Mouse (Mus musculus): ENCODE data around the gene Thsd4. TPM values are rescaled to one million over a fixed set of nuclear protein-coding genes. Genes with fewer than 3 reads are reported as not detected.

Gene Thsd4
- polyA plus RNA-seq, 1 experiment from 2014 or later: 24.5 TPM

DNA sequence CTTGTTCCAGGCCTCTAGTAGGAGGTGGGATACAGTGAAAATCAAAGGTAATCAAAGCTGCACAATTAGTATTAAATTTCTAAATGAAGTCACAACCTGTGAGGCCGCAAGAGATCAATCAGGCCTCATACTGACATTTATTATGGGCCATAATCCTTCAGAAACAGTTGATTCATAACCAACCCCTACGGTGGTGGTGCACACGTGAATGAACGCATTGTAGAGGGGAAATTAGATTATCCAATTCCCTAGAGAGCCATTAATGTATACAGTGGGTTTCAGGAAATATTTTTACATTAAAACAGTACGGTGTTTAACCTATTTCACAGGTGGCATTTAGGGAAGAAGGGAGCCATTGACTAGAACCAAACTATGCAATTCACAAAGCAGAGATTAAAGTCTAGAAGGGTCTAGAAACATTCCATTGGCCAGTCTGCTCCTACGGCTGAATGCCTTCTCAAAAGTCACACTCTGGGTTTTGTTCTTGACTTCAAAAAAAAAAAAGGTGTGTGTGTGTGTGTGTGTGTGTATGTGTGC, 406.1 kb downstream of the Thsd4 start:
- 0 out of 2 replicates have a peak, but pooled peaks cover 7% of the 10 kb centered on the region for H3K4me1 ChIP-seq (ENCODE audit: insufficient read depth, low read length)
- no peak overlapping the region for H3K4me3 ChIP-seq (ENCODE audit: low read length)
- WGBS: 43% methylated on average over 6 of the region's 6 CpGs
- ATAC-seq (ENCODE audit: low FRiP score, low TSS enrichment): no peak
- H3K4me2 ChIP-seq (replicated peaks; ENCODE audit: low read depth, low read length): no peak overlapping the region
- no peak overlapping the region for H3K9ac ChIP-seq (replicated peaks; ENCODE audit: low read length)
- H3K36me3 ChIP-seq (ENCODE audit: insufficient read depth, low read length): no peaks in the 10 kb centered on the region
- H3K27me3 ChIP-seq (ENCODE audit: insufficient read depth, low read length): no peaks in the 10 kb centered on the region
- H3K9me3 ChIP-seq (ENCODE audit: low read length): no peaks in the 10 kb centered on the region
- H3K27ac ChIP-seq (ENCODE audit: low read length): no peak overlapping the region

DNA sequence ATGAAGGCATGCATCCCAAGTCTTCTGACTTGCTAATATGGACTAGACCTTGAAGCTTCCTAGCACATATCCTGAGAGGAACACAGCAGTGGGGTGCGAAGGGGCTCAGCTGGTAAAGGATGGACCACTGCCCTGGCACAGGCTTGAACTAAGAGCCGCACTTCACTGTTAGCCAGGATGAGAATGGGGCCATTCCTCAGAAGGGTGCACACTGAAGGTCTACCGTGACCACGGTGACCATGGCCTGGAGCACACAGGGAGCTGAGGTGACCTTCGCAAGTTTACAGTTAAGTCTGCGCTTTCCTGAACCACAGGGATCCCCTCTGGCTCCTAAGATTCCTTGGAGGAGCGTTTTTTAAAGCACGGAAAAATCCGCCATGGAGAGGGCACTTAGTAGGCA, 406.5 kb downstream of the Thsd4 start:
- no peaks in the 10 kb centered on the region for H3K27me3 ChIP-seq (ENCODE audit: insufficient read depth, low read length)
- H3K9ac ChIP-seq (replicated peaks; ENCODE audit: low read length): no peak overlapping the region
- no peak overlapping the region for H3K4me3 ChIP-seq (ENCODE audit: low read length)
- no peak overlapping the region for H3K4me2 ChIP-seq (replicated peaks; ENCODE audit: low read depth, low read length)
- 84% methylated on average over 9 of the region's 9 CpGs for WGBS
- no peak overlapping the region for H3K27ac ChIP-seq (ENCODE audit: low read length)
- ATAC-seq (ENCODE audit: low FRiP score, low TSS enrichment): no peak
- H3K36me3 ChIP-seq (ENCODE audit: insufficient read depth, low read length): no peaks in the 10 kb centered on the region
- no peaks in the 10 kb centered on the region for H3K9me3 ChIP-seq (ENCODE audit: low read length)
- 0 out of 2 replicates have a peak, but pooled peaks cover 7% of the 10 kb centered on the region for H3K4me1 ChIP-seq (ENCODE audit: insufficient read depth, low read length)

DNA sequence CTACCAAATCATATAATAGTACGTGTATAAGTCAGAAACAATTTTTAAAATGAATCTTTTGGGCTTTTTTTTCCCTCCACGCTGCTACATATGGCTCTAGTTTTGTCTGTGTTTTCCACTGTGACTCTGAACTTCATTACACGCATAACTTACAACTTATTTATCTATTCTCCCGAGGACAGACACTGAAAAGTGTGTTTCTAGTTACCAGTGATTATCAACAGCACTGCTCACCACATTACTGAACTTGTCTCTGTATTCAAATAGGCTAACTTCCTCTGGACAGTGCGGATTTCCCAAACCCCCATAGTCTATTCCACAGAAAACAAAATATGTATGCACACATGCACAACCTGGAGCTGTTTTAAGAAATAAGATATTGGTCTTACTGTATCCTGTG, 411.6 kb downstream of the Thsd4 start:
- H3K4me3 ChIP-seq (ENCODE audit: low read length): no peak overlapping the region
- no peak for ATAC-seq (ENCODE audit: low FRiP score, low TSS enrichment)
- H3K9me3 ChIP-seq (ENCODE audit: low read length): no peaks in the 10 kb centered on the region
- H3K4me1 ChIP-seq (ENCODE audit: insufficient read depth, low read length): no peaks in the 10 kb centered on the region
- no peak overlapping the region for H3K4me2 ChIP-seq (replicated peaks; ENCODE audit: low read depth, low read length)
- H3K9ac ChIP-seq (replicated peaks; ENCODE audit: low read length): no peak overlapping the region
- H3K27me3 ChIP-seq (ENCODE audit: insufficient read depth, low read length): no peaks in the 10 kb centered on the region
- WGBS: 86% methylated on average over 5 of the region's 5 CpGs
- no peak overlapping the region for H3K27ac ChIP-seq (ENCODE audit: low read length)
- H3K36me3 ChIP-seq (ENCODE audit: insufficient read depth, low read length): no peaks in the 10 kb centered on the region

DNA sequence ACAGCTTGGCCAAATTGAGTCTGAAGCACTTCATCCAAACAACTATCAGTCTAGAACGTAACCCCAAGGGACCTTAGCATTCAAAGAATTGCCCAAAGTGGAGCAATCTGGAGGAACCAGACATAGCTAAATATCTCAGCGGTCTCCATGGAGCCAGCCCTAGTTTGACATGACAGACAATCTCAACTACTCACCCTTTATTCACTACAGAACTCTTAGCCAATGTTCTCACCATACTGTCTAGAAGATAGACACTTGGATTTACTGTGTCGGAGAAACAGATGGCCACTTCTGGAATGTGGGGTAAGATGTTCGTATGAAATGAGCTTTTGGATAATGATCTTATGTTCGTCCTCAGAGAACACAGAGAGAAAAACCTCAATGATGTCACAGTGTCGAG, 415.2 kb downstream of the Thsd4 start:
- Histone ChIP-seq H3K9ac (replicated peaks; ENCODE audit: low read length) (no peak overlapping the region), H3K36me3 (ENCODE audit: insufficient read depth, low read length) (no peaks in the 10 kb centered on the region), H3K4me3 (ENCODE audit: low read length) (no peak overlapping the region), H3K27ac (ENCODE audit: low read length) (no peak overlapping the region), H3K9me3 (ENCODE audit: low read length) (no peaks in the 10 kb centered on the region), H3K27me3 (ENCODE audit: insufficient read depth, low read length) (no peaks in the 10 kb centered on the region), H3K4me2 (replicated peaks; ENCODE audit: low read depth, low read length) (no peak overlapping the region), H3K4me1 (ENCODE audit: insufficient read depth, low read length) (no peaks in the 10 kb centered on the region)
- 86% methylated on average over 6 of the region's 6 CpGs for whole genome bisulfite sequencing
- no peak for ATAC-seq (ENCODE audit: low FRiP score, low TSS enrichment)

DNA sequence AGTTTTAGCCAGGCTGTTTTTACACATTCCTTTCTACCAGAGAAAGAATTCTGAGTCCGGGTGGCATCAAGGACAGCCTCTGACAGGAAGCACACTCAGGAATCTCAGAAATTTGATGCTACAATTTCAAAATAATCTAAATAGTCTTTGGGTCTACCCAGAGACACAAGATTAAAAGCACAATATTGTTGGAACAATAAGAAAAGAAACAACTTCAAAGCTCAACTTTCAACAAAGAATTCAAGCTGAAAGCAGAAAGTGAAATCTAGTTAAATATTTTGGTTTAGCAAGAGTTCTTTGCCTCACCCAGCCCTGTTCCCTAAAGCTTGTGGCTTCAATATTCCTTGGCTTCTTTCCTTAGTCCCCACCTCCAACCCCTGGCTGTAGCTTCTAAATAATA, 415.7 kb downstream of the Thsd4 start:
- H3K9me3 ChIP-seq (ENCODE audit: low read length): no peaks in the 10 kb centered on the region
- WGBS: 40% methylated on average over 1 of the region's 1 CpGs
- H3K9ac ChIP-seq (replicated peaks; ENCODE audit: low read length): no peak overlapping the region
- no peaks in the 10 kb centered on the region for H3K36me3 ChIP-seq (ENCODE audit: insufficient read depth, low read length)
- H3K27me3 ChIP-seq (ENCODE audit: insufficient read depth, low read length): no peaks in the 10 kb centered on the region
- no peak for ATAC-seq (ENCODE audit: low FRiP score, low TSS enrichment)
- no peak overlapping the region for H3K27ac ChIP-seq (ENCODE audit: low read length)
- H3K4me3 ChIP-seq (ENCODE audit: low read length): no peak overlapping the region
- H3K4me1 ChIP-seq (ENCODE audit: insufficient read depth, low read length): no peaks in the 10 kb centered on the region
- H3K4me2 ChIP-seq (replicated peaks; ENCODE audit: low read depth, low read length): no peak overlapping the region

DNA sequence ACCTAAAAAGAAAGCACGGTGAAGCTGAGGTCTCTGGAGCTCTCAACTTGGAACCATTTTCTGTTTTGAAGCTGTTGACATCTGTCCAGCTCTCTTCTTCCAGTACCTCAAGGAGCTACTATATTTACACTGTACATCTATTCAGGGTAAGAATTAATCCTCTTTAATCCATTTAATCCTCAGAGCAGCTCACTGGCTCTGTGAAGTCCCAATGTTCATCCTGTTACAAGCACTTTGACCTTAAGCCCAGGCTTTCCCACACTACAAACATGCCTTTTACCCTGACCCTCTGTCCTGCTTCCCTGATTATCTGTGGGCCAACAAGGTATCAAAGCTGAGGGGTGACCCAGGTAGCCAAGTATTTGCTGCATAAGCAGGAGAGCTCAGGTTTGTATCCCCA, 427.6 kb downstream of the Thsd4 start:
- no peak overlapping the region for H3K4me3 ChIP-seq (ENCODE audit: low read length)
- peaks cover 3% of the 10 kb centered on the region; the same call in 1 of the 2 replicates for H3K4me1 ChIP-seq (ENCODE audit: insufficient read depth, low read length)
- WGBS: 81% methylated on average over 1 of the region's 1 CpGs
- no peak for ATAC-seq (ENCODE audit: low FRiP score, low TSS enrichment)
- no peak overlapping the region for H3K9ac ChIP-seq (replicated peaks; ENCODE audit: low read length)
- no peaks in the 10 kb centered on the region for H3K9me3 ChIP-seq (ENCODE audit: low read length)
- H3K27me3 ChIP-seq (ENCODE audit: insufficient read depth, low read length): no peaks in the 10 kb centered on the region
- H3K36me3 ChIP-seq (ENCODE audit: insufficient read depth, low read length): no peaks in the 10 kb centered on the region
- H3K27ac ChIP-seq (ENCODE audit: low read length): no peak overlapping the region
- H3K4me2 ChIP-seq (replicated peaks; ENCODE audit: low read depth, low read length): no peak overlapping the region

DNA sequence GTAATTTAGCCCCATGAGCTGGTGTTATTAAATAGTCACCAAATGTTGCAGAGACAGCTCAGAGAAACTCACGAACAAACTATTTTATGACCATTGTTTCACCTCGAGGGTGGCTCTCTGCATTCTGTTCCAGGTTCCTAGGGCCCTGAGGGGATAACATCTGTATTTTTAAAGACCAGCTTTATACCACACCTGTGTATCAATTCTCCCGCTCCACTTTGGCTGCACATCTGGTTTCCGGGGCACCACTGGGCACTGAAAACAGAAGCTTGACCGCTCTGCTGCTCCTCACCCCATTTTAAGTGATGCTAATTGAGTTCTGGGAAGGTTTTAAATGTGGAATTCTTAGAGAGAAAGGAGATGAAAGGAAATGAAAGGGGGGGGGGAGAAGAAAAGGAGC, 429.4 kb downstream of the Thsd4 start:
- WGBS: 48% methylated on average over 5 of the region's 5 CpGs
- no peaks in the 10 kb centered on the region for H3K36me3 ChIP-seq (ENCODE audit: insufficient read depth, low read length)
- peaks cover 3% of the 10 kb centered on the region; the same call in 1 of the 2 replicates for H3K4me1 ChIP-seq (ENCODE audit: insufficient read depth, low read length)
- no peak overlapping the region for H3K27ac ChIP-seq (ENCODE audit: low read length)
- H3K9me3 ChIP-seq (ENCODE audit: low read length): no peaks in the 10 kb centered on the region
- no peak for ATAC-seq (ENCODE audit: low FRiP score, low TSS enrichment)
- no peaks in the 10 kb centered on the region for H3K27me3 ChIP-seq (ENCODE audit: insufficient read depth, low read length)
- no peak overlapping the region for H3K9ac ChIP-seq (replicated peaks; ENCODE audit: low read length)
- H3K4me3 ChIP-seq (ENCODE audit: low read length): no peak overlapping the region
- no peak overlapping the region for H3K4me2 ChIP-seq (replicated peaks; ENCODE audit: low read depth, low read length)

DNA sequence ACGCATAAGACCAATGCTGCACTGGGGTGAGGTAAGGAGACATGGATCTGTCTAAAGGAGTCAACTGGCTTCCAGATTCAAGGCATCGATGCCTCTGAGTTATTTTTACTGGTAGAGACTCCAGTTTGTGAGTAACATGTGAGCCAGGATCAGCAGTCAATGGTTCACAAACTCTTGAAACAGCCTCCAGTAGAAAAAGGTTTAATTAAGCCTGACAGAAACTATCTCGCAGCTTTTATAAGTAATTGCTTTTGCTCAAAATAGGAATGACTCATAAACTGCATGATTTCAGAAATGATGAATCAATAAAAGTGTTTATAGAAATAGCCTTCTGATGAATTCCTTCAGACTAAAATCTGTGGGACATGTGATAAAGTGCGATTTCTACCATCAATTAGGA, 432.4 kb downstream of the Thsd4 start:
- H3K27ac ChIP-seq (ENCODE audit: low read length): no peak overlapping the region
- 67% methylated on average over 4 of the region's 4 CpGs for WGBS

DNA sequence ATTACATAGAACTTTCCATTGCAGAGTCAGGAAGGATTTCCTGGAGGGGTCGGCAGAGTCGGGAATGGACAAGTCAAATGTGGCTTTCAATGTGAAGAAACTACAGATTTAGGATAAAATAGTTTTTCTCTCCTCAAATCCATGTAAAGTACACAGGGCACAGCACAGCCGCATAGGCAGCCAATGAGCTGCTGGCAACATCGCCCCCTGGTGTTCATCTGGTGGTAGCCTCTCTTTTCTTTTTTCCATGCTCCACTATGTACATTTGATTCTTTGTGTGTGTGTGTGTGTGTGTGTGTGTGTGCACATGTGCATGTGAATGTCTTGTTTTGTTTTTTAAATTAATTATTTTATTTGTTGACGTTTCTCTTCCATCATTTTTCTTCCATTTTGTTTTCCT, 433.7 kb downstream of the Thsd4 start:
- H3K27ac ChIP-seq (ENCODE audit: low read length): no peak overlapping the region
- H3K36me3 ChIP-seq (ENCODE audit: insufficient read depth, low read length): no peaks in the 10 kb centered on the region
- H3K9me3 ChIP-seq (ENCODE audit: low read length): no peaks in the 10 kb centered on the region
- no peak overlapping the region for H3K4me3 ChIP-seq (ENCODE audit: low read length)
- ATAC-seq (ENCODE audit: low FRiP score, low TSS enrichment): no peak
- H3K27me3 ChIP-seq (ENCODE audit: insufficient read depth, low read length): no peaks in the 10 kb centered on the region
- H3K4me2 ChIP-seq (replicated peaks; ENCODE audit: low read depth, low read length): no peak overlapping the region
- H3K4me1 ChIP-seq (ENCODE audit: insufficient read depth, low read length): peaks cover 8% of the 10 kb centered on the region
- 66% methylated on average over 5 of the region's 5 CpGs for WGBS
- no peak overlapping the region for H3K9ac ChIP-seq (replicated peaks; ENCODE audit: low read length)

More for the DNA sequence above, 432.4 kb downstream of the Thsd4 start:
- peaks cover 3% of the 10 kb centered on the region; the same call in 1 of the 2 replicates for H3K4me1 ChIP-seq (ENCODE audit: insufficient read depth, low read length)
- no peaks in the 10 kb centered on the region for H3K9me3 ChIP-seq (ENCODE audit: low read length)
- H3K4me3 ChIP-seq (ENCODE audit: low read length): no peak overlapping the region
- no peak overlapping the region for H3K9ac ChIP-seq (replicated peaks; ENCODE audit: low read length)
- H3K4me2 ChIP-seq (replicated peaks; ENCODE audit: low read depth, low read length): no peak overlapping the region
- H3K36me3 ChIP-seq (ENCODE audit: insufficient read depth, low read length): no peaks in the 10 kb centered on the region
- H3K27me3 ChIP-seq (ENCODE audit: insufficient read depth, low read length): no peaks in the 10 kb centered on the region
- ATAC-seq (ENCODE audit: low FRiP score, low TSS enrichment): no peak

DNA sequence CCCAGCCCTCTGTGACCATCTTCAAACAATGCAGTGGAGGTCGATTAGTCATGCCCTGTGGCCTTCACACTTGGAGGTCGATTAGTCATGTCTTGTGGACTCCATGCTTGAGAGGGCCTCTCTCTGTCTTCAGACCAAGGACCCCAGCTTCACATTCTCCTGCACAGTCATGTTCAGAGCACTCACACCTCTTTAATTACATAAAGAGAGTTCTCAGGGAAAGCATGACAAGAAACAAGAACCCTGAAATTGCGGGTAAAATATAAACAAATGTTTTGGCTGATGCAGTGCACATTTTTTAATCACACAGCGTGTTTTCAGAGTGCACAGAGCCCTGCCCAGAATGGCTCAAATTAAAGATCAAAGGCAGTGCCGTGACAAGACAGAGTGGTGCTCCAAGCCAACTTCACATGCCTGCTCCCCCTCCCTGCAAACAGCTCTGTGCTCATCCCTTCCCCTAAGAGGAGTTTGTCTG, 439.7 kb downstream of the Thsd4 start:
- H3K9ac ChIP-seq (replicated peaks; ENCODE audit: low read length): no peak overlapping the region
- H3K4me1 ChIP-seq (ENCODE audit: insufficient read depth, low read length): peaks cover 16% of the 10 kb centered on the region
- 0 out of 2 replicates have a peak overlapping the region, but pooled peaks have one; percentile 17 for H3K4me2 ChIP-seq (replicated peaks; ENCODE audit: low read depth, low read length)
- H3K4me3 ChIP-seq (ENCODE audit: low read length): no peak overlapping the region
- no peaks in the 10 kb centered on the region for H3K9me3 ChIP-seq (ENCODE audit: low read length)
- ATAC-seq (ENCODE audit: low FRiP score, low TSS enrichment): peak; percentile 84
- H3K27ac ChIP-seq (ENCODE audit: low read length): peak overlapping the region; percentile 75
- H3K36me3 ChIP-seq (ENCODE audit: insufficient read depth, low read length): no peaks in the 10 kb centered on the region
- WGBS: 6% methylated on average over 5 of the region's 5 CpGs
- no peaks in the 10 kb centered on the region for H3K27me3 ChIP-seq (ENCODE audit: insufficient read depth, low read length)

Measured in kidney, embryonic 16.5 days (tissue).